8 mouse cellular contexts compared by ENCODE assay signal in genomic region chr15:84854921-84855901, GRCm38 (mm10). TPM values are rescaled to one million over a fixed set of nuclear protein-coding genes. Genes with fewer than 3 reads are reported as not detected.
DNase-seq lines count a peak whose midpoint lies in the region; ATAC-seq and TF ChIP-seq lines count a peak whose summit lies in the region.

No protein-coding gene starts in this region.

- ATAC-seq in erythroid progenitor cell, adult 5-6 weeks (replicated peaks; ENCODE audit: low FRiP score, poor library complexity, severe bottlenecking) = no peak

- H3K4me1 ChIP-seq in embryonic fibroblast, embryonic 13.5 days (ENCODE audit: control insufficient read depth, insufficient read depth, low read length) = no peaks in the 10 kb centered on the region
- H3K4me1 ChIP-seq in hindbrain, embryonic 10.5 days (replicated peaks) = peaks cover 65% of the 10 kb centered on the region

- no peak for TF ChIP-seq POLR2A in brain, embryonic 14.5 days (IDR thresholded peaks at IDR 0.05; ENCODE audit: borderline replicate concordance, extremely low read depth, insufficient read depth, insufficient read length, poor library complexity, severe bottlenecking)
- TF ChIP-seq POLR2A in embryonic fibroblast, embryonic 13.5 days (IDR thresholded peaks at IDR 0.05; ENCODE audit: low read depth, low read length) = no peak

- H3K9me3 ChIP-seq in hindbrain, embryonic 10.5 days = no peaks in the 10 kb centered on the region

- no peak for TF ChIP-seq CTCF in brain, embryonic 14.5 days (IDR thresholded peaks at IDR 0.05; ENCODE audit: borderline replicate concordance, extremely low read depth, insufficient read depth, insufficient read length)
- no peak for TF ChIP-seq CTCF in embryonic fibroblast, embryonic 13.5 days (IDR thresholded peaks at IDR 0.05; ENCODE audit: borderline replicate concordance, insufficient read depth, low read length)

- under 1% methylated on average over 88 of the region's 88 CpGs for WGBS in hindbrain, embryonic 10.5 days

- DNase-seq in MN1 (ENCODE audit: low spot score) = peak; percentile 71
- peak; percentile 91 for DNase-seq in brain, embryonic 14.5 days (ENCODE audit: low read depth)
- peak; percentile 77 for DNase-seq in hindbrain, embryonic 10.5 days (ENCODE audit: low spot score)
- peak; percentile 22 to 39 for DNase-seq in layer of hippocampus, postnatal 25 days (ENCODE audit: extremely low spot score in 1 of 2, low spot score in 1 of 2)
- DNase-seq in lung, postnatal 36 days = peak; percentile 21
- peak; percentile 27 for DNase-seq in retina, postnatal 7 days (ENCODE audit: low read depth, low spot score)

- H3K36me3 ChIP-seq in hindbrain, embryonic 10.5 days = peaks cover 15% of the 10 kb centered on the region

- no peak overlapping the region for H3K27ac ChIP-seq in embryonic fibroblast, embryonic 13.5 days (ENCODE audit: insufficient read depth, low read length)
- peak overlapping the region; percentile 99 for H3K27ac ChIP-seq in hindbrain, embryonic 10.5 days

- peaks cover 7% of the 10 kb centered on the region for H3K27me3 ChIP-seq in hindbrain, embryonic 10.5 days (ENCODE audit: insufficient read depth, poor library complexity, severe bottlenecking)

- peak overlapping the region; percentile 50 for H3K4me3 ChIP-seq in embryonic fibroblast, embryonic 13.5 days (ENCODE audit: insufficient read depth, low read length)
- H3K4me3 ChIP-seq in hindbrain, embryonic 10.5 days = peak overlapping the region; percentile 95

RNA-seq across cellular contexts. Expression of gene Phf21b, which starts 0.6 kb away (rescaled TPM):
- 105 and 130 TPM in 2 replicates for polyA plus RNA-seq in brain, embryonic 14.5 days (2012; rRNA removed)
- polyA plus RNA-seq in embryonic fibroblast, embryonic 13.5 days (2011; ENCODE audit: insufficient read length, low read depth, missing spikeins) = 0.90 TPM in 1 of 2 replicates, not detected in the other
- polyA plus RNA-seq in hindbrain, embryonic 10.5 days (2016; fragmentation: Nextera tagmentation; extraction: Ambion mirVana) = 10.7 and 30.8 TPM in 2 replicates
- 10 to 100 TPM in 1 of 2 experiments, 1 to 10 TPM in 1; 6.4 to 10.1 TPM for total RNA-seq in layer of hippocampus, postnatal 25 days (2021)
- total RNA-seq in erythroid progenitor cell, adult 5-6 weeks (2015; ENCODE audit: low replicate concordance) = not detected in 2 replicates
- not detected in 2 replicates for total RNA-seq in erythroid progenitor cell, adult 5-6 weeks (2017; ENCODE audit: low replicate concordance)

Comparison
In these comparisons a context has a peak if more than half of its experiments do, and no peak if none do; other contexts are left out.
1. DNase-seq: peak in every context shown above with its lines; median percentile 91 in brain, embryonic 14.5 days; 77 in hindbrain, embryonic 10.5 days; 71 in MN1; 30 in layer of hippocampus, postnatal 25 days; 27 in retina, postnatal 7 days; 21 in lung, postnatal 36 days.